Mouse (Mus musculus): ENCODE measurements around the gene Foxp4.

DNA sequence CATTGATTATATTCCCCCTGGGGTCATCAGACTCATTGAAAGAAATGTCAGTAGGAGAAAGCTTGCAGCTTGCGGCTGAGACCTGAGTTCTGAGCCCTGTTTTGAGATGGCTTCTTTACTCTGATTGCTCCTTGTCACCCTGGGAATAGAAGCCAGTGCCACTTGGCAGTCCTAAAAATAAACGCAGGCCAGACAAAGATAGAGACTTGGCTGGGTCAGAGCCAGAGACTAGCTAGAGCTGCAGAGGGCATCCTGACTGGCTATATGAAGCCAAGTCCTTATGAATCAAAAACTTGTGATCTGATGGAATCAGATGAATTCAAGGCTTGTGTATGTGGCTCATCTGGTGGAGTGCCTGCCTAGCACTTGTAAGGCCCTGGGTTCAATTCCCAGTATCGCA, 74.4 kb downstream of the Foxp4 start:
- TF ChIP-seq BHLHE40 (IDR thresholded peaks at IDR 0.05; ENCODE audit: borderline replicate concordance, low read depth, low read length) (no peak), CTCF (IDR thresholded peaks at IDR 0.05 in 2 of 3, conservative IDR thresholded peaks at IDR 0.05 in 1 of 3; ENCODE audit: control insufficient read depth in 1 of 3, insufficient read depth in 1 of 3, low read depth in 2 of 3, low read length in 3 of 3, poor library complexity in 1 of 3, severe bottlenecking in 1 of 3) (no peak), POLR2A (IDR thresholded peaks at IDR 0.05; ENCODE audit: control insufficient read depth in 1 of 2, insufficient read depth in 1 of 2, low read depth in 1 of 2, low read length in 2 of 2, poor library complexity in 1 of 2) (no peak), NRF1 (IDR thresholded peaks at IDR 0.05; ENCODE audit: insufficient read depth, low read depth, low read length, poor library complexity, severe bottlenecking) (no peak), UBTF (IDR thresholded peaks at IDR 0.05; ENCODE audit: borderline replicate concordance, insufficient read depth, low read depth, low read length) (no peak), EP300 (IDR thresholded peaks at IDR 0.05; ENCODE audit: low read depth in 1 of 2, low read length in 2 of 2) (no peak)
